Mouse (Mus musculus) 3T3-L1 (cell line): Measurements from ENCODE around the gene Tctex1d1.

Source experiments
- DNase-seq: peaks from one replicate; pipeline ENCODE4 v3.0.0-alpha.2; 2015; ENCODE audit warnings: low read depth, low spot score

Tctex1d1 gene

GRCm38 (mm10) chr4:102978440-102978839 is at the start of gene Tctex1d1:
Tctex1d1 (plus strand) TSS chr4:102978606.
- no peak for DNase-seq

- no peak for DNase-seq
Measured at GRCm38 (mm10) chr4:102929491-102929890, 48.9 kb upstream of the Tctex1d1 start.

- no peak for DNase-seq
Measured at GRCm38 (mm10) chr4:102930679-102931078, 47.7 kb upstream of the Tctex1d1 start.

GRCm38 (mm10) chr4:102940266-102940665 is 38.1 kb upstream of the Tctex1d1 start:
- DNase-seq: no peak

- DNase-seq: no peak
Measured at GRCm38 (mm10) chr4:102940738-102941137, 37.7 kb upstream of the Tctex1d1 start.

- no peak for DNase-seq
Measured at GRCm38 (mm10) chr4:102944325-102944724, 34.1 kb upstream of the Tctex1d1 start.

GRCm38 (mm10) chr4:102952476-102952875 is 25.9 kb upstream of the Tctex1d1 start:
- DNase-seq: no peak

GRCm38 (mm10) chr4:102955294-102955956 is 23.0 kb upstream of the Tctex1d1 start:
- DNase-seq: no peak

- no peak for DNase-seq
Measured at GRCm38 (mm10) chr4:102959409-102959808, 19.0 kb upstream of the Tctex1d1 start.

GRCm38 (mm10) chr4:102964174-102964573 is 14.2 kb upstream of the Tctex1d1 start:
- DNase-seq: peak; percentile 36

GRCm38 (mm10) chr4:102967811-102968210 is 10.6 kb upstream of the Tctex1d1 start:
- no peak for DNase-seq

- no peak for DNase-seq
Measured at GRCm38 (mm10) chr4:102969599-102969998, 8.8 kb upstream of the Tctex1d1 start.

- DNase-seq: no peak
Measured at GRCm38 (mm10) chr4:102971159-102971558, 7.2 kb upstream of the Tctex1d1 start.

GRCm38 (mm10) chr4:102972071-102972470 is 6.3 kb upstream of the Tctex1d1 start:
- no peak for DNase-seq

- no peak for DNase-seq
Measured at GRCm38 (mm10) chr4:102974172-102974571, 4.2 kb upstream of the Tctex1d1 start.

GRCm38 (mm10) chr4:102976290-102977275 is 1.8 kb upstream of the Tctex1d1 start:
- DNase-seq: no peak

GRCm38 (mm10) chr4:102977778-102978321 is 556 bp upstream of the Tctex1d1 start:
- DNase-seq: no peak

- DNase-seq: peak; percentile 4
Measured at GRCm38 (mm10) chr4:102979385-102979784, 979 bp downstream of the Tctex1d1 start.

GRCm38 (mm10) chr4:102981709-102982108 is 3.3 kb downstream of the Tctex1d1 start:
- no peak for DNase-seq

- DNase-seq: peak; percentile 50
Measured at GRCm38 (mm10) chr4:102986173-102986572, 7.8 kb downstream of the Tctex1d1 start.

GRCm38 (mm10) chr4:102986917-102987316 is 8.5 kb downstream of the Tctex1d1 start:
- DNase-seq: peak; percentile 91

- no peak for DNase-seq
Measured at GRCm38 (mm10) chr4:102987325-102987724, 8.9 kb downstream of the Tctex1d1 start.
